Mouse (Mus musculus) heart, adult 18-20 months (tissue): ENCODE data around the gene Lipk. TPM values are rescaled to one million over a fixed set of nuclear protein-coding genes. Genes with fewer than 3 reads are reported as not detected.

Experiments used
- microRNA-seq, 2 experiments: library from miRNA; unstranded; fragments of <30 nt; microRNA quantifications; one replicate each; pipeline ENCODE4 v1.2.0; 2022
- total RNA-seq, 2 experiments: library from RNA; stranded (reverse); gene quantifications; 2 replicates each; pipeline ENCODE4 v1.2.3; 2021

The Lipk gene
- total RNA-seq, 2 experiments from 2014 or later: not detected

Small RNA genes within 50 kb of the gene (microRNA-seq; reads per million reads assigned to microRNA genes)
- gene Gm23334: 0 reads per million in 2 experiments

Other genes starting within 250 kb of the Lipk start
- 1 to 10 TPM; 7.8 to 9.7 TPM for gene Lipo3, start 246.3 kb upstream of the Lipk start, total RNA-seq
- gene Lipo1, start 220.8 kb upstream of the Lipk start, total RNA-seq: not detected
- not detected for gene Lipf, start 47.1 kb upstream of the Lipk start, total RNA-seq
- not detected for gene Lipn, start 59.1 kb downstream of the Lipk start, total RNA-seq
- gene Lipm, start 92.6 kb downstream of the Lipk start, total RNA-seq: not detected
- gene Ankrd22, start 157.8 kb downstream of the Lipk start, total RNA-seq: not detected
- 1 to 10 TPM; 3.1 to 3.9 TPM for gene Stambpl1, start 183.9 kb downstream of the Lipk start, total RNA-seq
- gene Acta2, start 247.3 kb downstream of the Lipk start, total RNA-seq: 100 to 1,000 TPM in 1 of 2 experiments, 10 to 100 TPM in 1; 89.3 to 104 TPM